Mouse (Mus musculus) kidney, embryonic 14.5 days (tissue): ENCODE measurements around the gene 9130023H24Rik. TPM values are rescaled to one million over a fixed set of nuclear protein-coding genes. Genes with fewer than 3 reads are reported as not detected.

Source experiments
- ATAC-seq: fragments of 200-750 bp; cut with Nextera tagmentation; 2 replicates; pipeline ENCODE4 v1.8.0; 2017; ENCODE audit warnings: moderate number of reproducible peaks, mild to moderate bottlenecking, moderate TSS enrichment, moderate library complexity; ENCODE audit not compliant: low FRiP score, low TSS enrichment
- H3K27ac ChIP-seq: fragments of 300-500 bp; sonication (generic); 2 replicates; pipeline ENCODE4 v1.5.1; 2014; ENCODE audit warnings: low read depth, mild to moderate bottlenecking, low read length, moderate library complexity, mixed read lengths
- H3K27me3 ChIP-seq: fragments of 300-500 bp; sonication (generic); 2 replicates; pipeline ENCODE4 v1.6.1; 2014; ENCODE audit warnings: mild to moderate bottlenecking, low read length; ENCODE audit not compliant: control insufficient read depth, insufficient read depth
- H3K36me3 ChIP-seq: fragments of 300-500 bp; sonication (generic); 2 replicates; pipeline ENCODE4 v1.6.1; 2014; ENCODE audit warnings: low read length, mixed read lengths; ENCODE audit not compliant: control insufficient read depth, insufficient read depth
- H3K4me1 ChIP-seq: fragments of 300-500 bp; sonication (generic); 2 replicates; pipeline ENCODE4 v1.6.1; 2014; ENCODE audit warnings: low read length, mixed read lengths; ENCODE audit not compliant: control insufficient read depth, insufficient read depth
- H3K4me2 ChIP-seq: fragments of 300-500 bp; sonication (generic); replicated peaks from 2 replicates; pipeline ENCODE4 v1.6.1; 2014; ENCODE audit warnings: low read depth, mild to moderate bottlenecking, low read length
- H3K4me3 ChIP-seq: fragments of 300-500 bp; sonication (generic); 2 replicates; pipeline ENCODE4 v1.5.1; 2014; ENCODE audit warnings: mild to moderate bottlenecking, low read length
- H3K9ac ChIP-seq: fragments of 300-500 bp; sonication (generic); 2 replicates; pipeline ENCODE4 v1.6.1; 2014; ENCODE audit warnings: low read depth, mild to moderate bottlenecking, low read length, moderate library complexity
- H3K9me3 ChIP-seq: fragments of 300-500 bp; sonication (generic); 2 replicates; pipeline ENCODE4 v1.6.1; 2016; ENCODE audit warnings: low read length; ENCODE audit not compliant: control insufficient read depth
- WGBS: fragments of 180-500 bp; shearing (Covaris S2); extraction: QIAGEN DNeasy Blood & Tissue Kit; methylation state at CpG from one replicate; pipeline ENCODE4 v1.1.7; 2014; 5-methylcytosine and 5-hydroxymethylcytosine counted together
- polyA plus RNA-seq: library from polyadenylated mRNA; unstranded; fragments of >200 nt; fragmentation: Nextera tagmentation; extraction: Ambion mirVana; gene quantifications from 2 replicates; pipeline ENCODE4 v1.2.1, GENCODE M21; 2014

The 9130023H24Rik gene
- polyA plus RNA-seq, 1 experiment from 2014 or later: 9.5 TPM

GRCm38 (mm10) chr7:128249998-128250397 lies 12.2 kb upstream of the 9130023H24Rik start:
- H3K9ac ChIP-seq: no peak overlapping the region
- H3K36me3 ChIP-seq: peaks cover 13% of the 10 kb centered on the region; the same call in 1 of the 2 replicates
- H3K9me3 ChIP-seq: no peaks in the 10 kb centered on the region
- H3K4me3 ChIP-seq: no peak overlapping the region
- H3K27ac ChIP-seq: no peak overlapping the region
- H3K27me3 ChIP-seq: no peaks in the 10 kb centered on the region
- ATAC-seq: no peak
- no peak overlapping the region for H3K4me2 ChIP-seq
- H3K4me1 ChIP-seq: peaks cover 24% of the 10 kb centered on the region
- WGBS: 94% methylated on average over 5 of the region's 5 CpGs

DNA sequence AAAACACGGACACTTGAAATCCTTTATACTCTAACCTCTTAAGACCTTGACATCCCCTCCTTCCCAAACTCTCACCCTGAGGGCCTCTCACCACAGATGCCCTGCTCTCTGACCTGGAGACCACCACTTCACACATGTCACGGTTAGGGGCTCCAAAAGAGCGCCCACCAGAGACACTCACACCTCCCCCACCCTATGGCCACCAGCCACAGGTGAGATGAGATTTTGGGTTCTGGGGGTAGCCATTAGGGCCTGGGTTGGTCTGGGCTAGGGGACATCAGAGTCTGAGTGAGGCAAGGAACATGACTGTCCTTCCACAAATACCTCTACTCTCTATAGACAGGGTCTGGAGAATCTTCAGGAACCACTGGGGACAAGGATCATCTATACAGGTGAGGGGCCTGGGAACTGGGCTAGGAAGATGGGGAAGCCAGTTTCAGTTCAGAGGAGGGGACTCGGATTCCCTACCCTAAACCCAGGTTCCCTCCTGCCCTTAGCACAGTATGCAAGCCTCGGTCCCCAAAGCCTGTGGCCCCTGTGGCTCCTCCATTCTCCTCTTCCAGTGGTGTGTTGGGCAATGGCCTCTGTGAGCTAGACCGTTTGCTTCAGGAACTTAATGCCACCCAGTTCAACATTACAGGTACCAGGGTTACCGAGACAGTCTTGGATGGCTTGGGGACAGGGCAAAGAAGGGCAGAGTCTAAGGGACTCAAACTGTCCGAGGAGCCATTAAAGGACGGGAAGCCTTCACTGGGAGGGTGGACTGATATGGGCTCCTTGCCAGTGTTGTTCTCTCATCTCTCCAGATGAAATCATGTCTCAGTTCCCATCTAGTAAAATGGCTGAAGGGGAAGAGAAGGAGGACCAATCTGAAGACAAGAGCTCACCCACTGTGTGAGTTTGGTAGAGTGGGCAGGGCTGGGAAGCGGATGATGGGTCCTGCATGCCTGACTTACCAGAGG lies 10.5 kb upstream of the 9130023H24Rik start:
- Histone ChIP-seq H3K9me3 (no peaks in the 10 kb centered on the region), H3K27me3 (no peaks in the 10 kb centered on the region), H3K4me2 (peak overlapping the region; percentile 76), H3K9ac (peak overlapping the region; percentile 74; the same call in 1 of the 2 replicates), H3K4me1 (peaks cover 24% of the 10 kb centered on the region), H3K36me3 (peaks cover 24% of the 10 kb centered on the region), H3K27ac (no peak overlapping the region), H3K4me3 (peak overlapping the region; percentile 58)
- ATAC-seq: no peak
- WGBS: 79% methylated on average over 10 of the region's 10 CpGs

- ATAC-seq: peak; percentile 73
- Histone ChIP-seq H3K4me2 (peak overlapping the region; percentile 76), H3K36me3 (peaks cover 32% of the 10 kb centered on the region), H3K9me3 (no peaks in the 10 kb centered on the region), H3K9ac (peak overlapping the region; percentile 74), H3K27ac (peak overlapping the region; percentile 91), H3K4me1 (peaks cover 23% of the 10 kb centered on the region), H3K27me3 (no peaks in the 10 kb centered on the region), H3K4me3 (peak overlapping the region; percentile 58)
- WGBS: 2% methylated on average over 13 of the region's 13 CpGs
Observed at GRCm38 (mm10) chr7:128247443-128247842, 9.6 kb upstream of the 9130023H24Rik start.

- peak within 1 kb of the TSS; percentile 74 for H3K9ac ChIP-seq
- H3K4me1 ChIP-seq: peaks cover 16% of the 10 kb centered on the region
- H3K4me3 ChIP-seq: peak within 1 kb of the TSS; percentile 58
- peaks cover 37% of the 10 kb centered on the region for H3K36me3 ChIP-seq
- H3K27me3 ChIP-seq: no peaks in the 10 kb centered on the region
- peak within 1 kb of the TSS; percentile 76 for H3K4me2 ChIP-seq
- WGBS: 3% methylated on average over 27 of the region's 30 CpGs
- H3K27ac ChIP-seq: peak within 1 kb of the TSS; percentile 91
- no peaks in the 10 kb centered on the region for H3K9me3 ChIP-seq
- peak; percentile 82 for ATAC-seq
Observed at GRCm38 (mm10) chr7:128246496-128247391, 8.9 kb upstream of the 9130023H24Rik start, which contains the start of gene Tgfb1i1. TSS of gene Tgfb1i1 (plus strand) at chr7:128246812.

GRCm38 (mm10) chr7:128245547-128245946 lies 7.7 kb upstream of the 9130023H24Rik start:
- Histone ChIP-seq H3K27ac (no peak overlapping the region; the same call in 1 of the 2 replicates), H3K9ac (no peak overlapping the region), H3K36me3 (peaks cover 46% of the 10 kb centered on the region), H3K27me3 (no peaks in the 10 kb centered on the region), H3K4me1 (peaks cover 10% of the 10 kb centered on the region; the same call in 1 of the 2 replicates), H3K4me2 (no peak overlapping the region), H3K9me3 (no peaks in the 10 kb centered on the region), H3K4me3 (no peak overlapping the region)
- 95% methylated on average over 4 of the region's 4 CpGs for WGBS
- ATAC-seq: no peak

GRCm38 (mm10) chr7:128244410-128245025 lies 6.7 kb upstream of the 9130023H24Rik start:
- Histone ChIP-seq H3K4me3 (no peak overlapping the region), H3K9ac (no peak overlapping the region), H3K27ac (no peak overlapping the region), H3K36me3 (peaks cover 48% of the 10 kb centered on the region), H3K9me3 (no peaks in the 10 kb centered on the region), H3K4me2 (no peak overlapping the region), H3K4me1 (peaks cover 10% of the 10 kb centered on the region; the same call in 1 of the 2 replicates), H3K27me3 (no peaks in the 10 kb centered on the region)
- WGBS: 93% methylated on average over 18 of the region's 18 CpGs
- no peak for ATAC-seq

DNA sequence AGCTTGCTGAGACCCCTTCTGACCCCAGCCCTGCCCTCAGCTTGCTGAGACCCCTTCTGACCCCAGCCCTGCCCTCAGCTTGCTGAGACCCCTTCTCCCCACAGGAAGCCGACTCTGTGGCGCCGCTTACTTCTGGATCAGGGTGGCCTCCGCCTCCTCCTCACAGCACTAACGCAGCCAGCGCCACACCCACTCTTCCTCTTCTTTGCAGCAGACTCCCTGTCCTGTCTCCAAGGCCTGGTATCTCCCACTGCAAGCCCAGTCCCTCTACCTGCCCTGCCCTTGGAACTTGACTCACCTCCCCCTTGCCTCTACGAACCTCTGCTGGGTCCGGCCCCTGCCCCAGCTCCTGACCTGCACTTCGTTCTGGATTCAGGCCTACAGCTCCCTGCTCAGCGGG lies 6.1 kb upstream of the 9130023H24Rik start:
- H3K4me1 ChIP-seq: peaks cover 10% of the 10 kb centered on the region; the same call in 1 of the 2 replicates
- H3K4me3 ChIP-seq: no peak overlapping the region
- no peak overlapping the region for H3K27ac ChIP-seq
- H3K4me2 ChIP-seq: no peak overlapping the region
- no peak overlapping the region for H3K9ac ChIP-seq
- peaks cover 48% of the 10 kb centered on the region for H3K36me3 ChIP-seq
- ATAC-seq: no peak
- 68% methylated on average over 10 of the region's 10 CpGs for WGBS
- no peaks in the 10 kb centered on the region for H3K9me3 ChIP-seq
- H3K27me3 ChIP-seq: no peaks in the 10 kb centered on the region

DNA sequence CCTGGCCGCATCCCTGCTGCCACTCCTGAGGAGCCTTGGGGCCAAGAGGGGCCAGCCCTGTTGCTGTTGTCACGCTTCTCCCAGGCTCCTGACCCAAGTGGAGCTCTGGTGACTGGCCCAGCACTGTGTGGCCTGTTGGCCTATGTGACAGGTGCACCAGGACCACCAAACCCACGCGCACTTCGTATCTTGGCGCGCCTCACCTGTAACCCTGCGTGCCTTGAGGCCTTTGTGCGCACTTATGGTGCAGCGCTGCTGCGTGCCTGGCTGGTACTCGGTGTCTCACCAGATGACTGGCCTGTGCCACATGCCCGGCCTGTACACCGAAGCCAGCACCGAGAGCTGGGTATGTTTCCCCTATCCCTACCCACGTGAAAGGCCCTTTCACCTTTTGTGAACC lies 4.5 kb upstream of the 9130023H24Rik start:
- H3K27me3 ChIP-seq: no peaks in the 10 kb centered on the region
- H3K4me1 ChIP-seq: peaks cover 10% of the 10 kb centered on the region; the same call in 1 of the 2 replicates
- WGBS: 91% methylated on average over 16 of the region's 16 CpGs
- H3K9me3 ChIP-seq: no peaks in the 10 kb centered on the region
- H3K27ac ChIP-seq: no peak overlapping the region
- H3K9ac ChIP-seq: no peak overlapping the region
- no peak for ATAC-seq
- H3K36me3 ChIP-seq: peaks cover 48% of the 10 kb centered on the region
- no peak overlapping the region for H3K4me2 ChIP-seq
- H3K4me3 ChIP-seq: no peak overlapping the region
